Mouse (Mus musculus) cortical plate, adult 2 months (tissue): ENCODE measurements around the gene Gm28490. TPM values are rescaled to one million over a fixed set of nuclear protein-coding genes. Genes with fewer than 3 reads are reported as not detected.
"Not testable (repeated sequence)": the region's sequence is repeated elsewhere in the genome, so short reads cannot be mapped to it uniquely, and the experiment has no call there.

Experiments used
- H3K27ac ChIP-seq: fragments of 200-500 bp; 2 replicates; pipeline ENCODE4 v1.5.1; 2012; ENCODE audit warnings: low read length, control low read depth, inconsistent platforms; ENCODE audit not compliant: insufficient read depth
- H3K4me1 ChIP-seq: fragments of 200-500 bp; 2 replicates; pipeline ENCODE4 v1.6.1; 2011; ENCODE audit warnings: low read length; ENCODE audit not compliant: control insufficient read depth, insufficient read depth
- H3K4me3 ChIP-seq: fragments of 200-500 bp; 2 replicates; pipeline ENCODE4 v1.5.1; 2011; ENCODE audit warnings: mild to moderate bottlenecking, low read length, control low read depth; ENCODE audit not compliant: insufficient read depth
- polyA plus RNA-seq: library from polyadenylated mRNA; depleted of rRNA; stranded (reverse); fragments of >200 nt; gene quantifications from 2 replicates; pipeline ENCODE4 v1.2.3, GENCODE M21; 2012; rRNA removed

Gene Gm28490
- polyA plus RNA-seq: not detected in 2 replicates

DNA sequence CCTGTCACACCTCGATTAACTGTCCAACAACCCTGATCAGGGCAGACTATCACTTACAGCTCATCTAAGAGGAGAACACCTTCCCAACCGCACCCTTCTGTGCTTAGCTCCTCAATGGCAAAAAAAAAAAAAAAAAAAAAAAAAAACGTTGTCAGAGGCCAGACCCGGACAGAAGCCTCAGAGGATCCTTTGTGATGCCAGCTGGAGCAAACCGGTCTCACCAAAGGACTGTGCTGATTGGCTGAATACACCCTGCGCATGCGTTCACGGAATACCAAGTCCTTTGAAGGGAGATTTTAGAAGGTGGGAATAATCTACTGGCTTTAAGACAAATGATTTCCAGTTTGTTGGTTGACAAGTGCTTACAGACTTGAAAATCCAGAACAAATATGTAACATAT, at the start of gene Gm28490:
Gene Gm28490, minus strand, starts transcription at position 101 of the 400 bp plus-strand sequence.
- H3K27ac ChIP-seq, H3K4me1 ChIP-seq, H3K4me3 ChIP-seq: not testable (repeated sequence)
